Mouse (Mus musculus): ENCODE data around the gene Myo10.
A peak's percentile ranks its signal among the peaks of the same experiment; 100 is the strongest.

Gene Myo10

DNA sequence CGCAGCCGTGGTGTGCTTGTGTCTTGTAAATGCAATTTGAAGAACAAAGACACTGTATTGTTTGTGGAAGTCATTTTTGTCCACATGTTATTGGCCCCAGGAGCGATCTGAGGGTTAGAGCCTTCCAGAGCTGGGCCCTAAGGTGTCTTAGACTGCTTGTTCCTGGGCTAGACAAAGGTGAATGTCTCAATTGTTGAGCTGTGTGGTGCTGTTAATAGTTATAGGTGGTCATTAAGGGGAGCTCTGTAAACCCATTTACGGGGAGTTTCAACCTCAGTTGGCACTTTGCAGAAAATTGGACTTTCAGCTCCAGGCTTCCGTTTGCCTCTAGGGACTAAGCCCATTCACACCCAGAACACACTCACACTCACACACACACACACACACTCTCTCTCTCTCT lies 31.4 kb downstream of the Myo10 start:
- no peak for DNase-seq

DNA sequence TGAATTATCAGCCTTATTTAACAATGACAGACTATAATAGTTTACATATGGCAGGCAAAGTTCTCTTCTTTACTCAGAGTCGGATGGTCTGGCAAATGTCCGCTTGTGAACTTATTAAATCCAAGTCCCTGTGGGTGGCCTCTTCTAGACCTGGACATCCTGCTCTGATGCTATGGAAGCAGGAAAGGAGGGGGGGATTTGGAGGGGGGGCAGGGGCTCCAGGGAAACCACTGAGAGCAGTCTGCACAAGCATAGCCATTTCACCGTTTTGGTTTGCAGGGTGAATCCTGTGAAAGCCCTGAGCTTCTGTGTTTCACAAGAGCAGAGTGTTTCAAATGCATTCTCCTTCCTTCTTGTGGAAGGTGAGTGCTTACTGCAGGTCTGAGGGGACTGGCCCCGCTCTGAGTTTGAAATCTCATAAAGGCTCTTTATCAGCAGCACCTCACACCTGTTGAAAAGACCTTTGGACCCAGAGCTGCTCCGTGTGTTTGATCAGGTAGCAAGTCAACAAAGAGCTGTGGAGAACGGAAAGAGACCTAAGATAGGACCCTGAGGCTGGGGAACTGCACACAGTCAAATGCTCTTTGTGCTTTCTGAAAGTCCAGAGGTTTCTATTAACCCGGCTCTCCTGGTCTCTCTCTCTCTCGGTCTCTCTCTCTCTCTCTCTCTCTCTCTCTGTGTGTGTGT lies 40.7 kb downstream of the Myo10 start:
- no peak for DNase-seq

DNA sequence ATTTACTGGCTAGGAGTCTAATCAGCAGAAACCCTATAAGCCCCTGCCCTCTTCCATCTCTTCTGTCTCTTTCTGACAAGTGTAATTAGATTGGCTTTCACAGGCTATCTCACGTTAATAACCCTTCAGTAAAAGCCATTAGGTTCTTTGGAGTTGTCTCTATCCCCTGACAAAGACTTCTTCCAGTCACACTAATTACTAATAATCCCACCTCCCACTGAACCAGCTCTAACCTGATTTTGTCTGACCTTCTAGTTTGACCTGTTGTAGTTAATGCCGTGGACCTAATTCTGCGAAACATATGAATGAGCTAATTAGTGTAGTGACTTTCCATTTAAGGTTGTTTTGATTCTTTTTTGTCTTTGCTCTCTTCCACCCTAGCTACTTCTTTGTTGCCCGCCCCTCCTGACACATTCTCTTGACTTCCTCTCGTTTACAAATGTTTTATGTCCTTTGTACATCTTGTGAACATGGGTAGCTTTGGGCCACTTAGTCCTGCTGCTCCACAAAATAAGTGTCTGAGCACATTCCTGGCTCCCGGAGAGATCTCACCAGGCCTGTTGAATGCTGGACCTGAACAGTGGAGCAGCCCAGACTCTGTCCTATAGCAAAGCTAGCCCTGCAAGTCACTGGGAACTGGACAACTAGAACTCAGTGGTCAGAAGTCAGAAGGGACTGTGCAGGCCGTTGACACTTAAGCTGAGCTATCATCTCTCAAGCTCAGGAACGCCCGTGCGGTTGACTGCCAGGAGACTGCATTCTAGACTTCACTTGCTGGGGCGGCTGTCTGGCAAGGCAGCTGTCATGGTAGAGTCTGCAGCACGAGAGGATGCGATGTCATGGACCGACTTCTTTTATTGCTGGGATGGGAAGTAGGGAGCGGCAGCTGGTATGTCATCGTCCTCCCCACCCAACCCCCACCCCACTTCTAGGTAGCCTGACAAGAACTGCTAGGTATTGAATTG lies 47.2 kb downstream of the Myo10 start:
- DNase-seq: peak in 1 of 2 experiments; percentile 38

DNA sequence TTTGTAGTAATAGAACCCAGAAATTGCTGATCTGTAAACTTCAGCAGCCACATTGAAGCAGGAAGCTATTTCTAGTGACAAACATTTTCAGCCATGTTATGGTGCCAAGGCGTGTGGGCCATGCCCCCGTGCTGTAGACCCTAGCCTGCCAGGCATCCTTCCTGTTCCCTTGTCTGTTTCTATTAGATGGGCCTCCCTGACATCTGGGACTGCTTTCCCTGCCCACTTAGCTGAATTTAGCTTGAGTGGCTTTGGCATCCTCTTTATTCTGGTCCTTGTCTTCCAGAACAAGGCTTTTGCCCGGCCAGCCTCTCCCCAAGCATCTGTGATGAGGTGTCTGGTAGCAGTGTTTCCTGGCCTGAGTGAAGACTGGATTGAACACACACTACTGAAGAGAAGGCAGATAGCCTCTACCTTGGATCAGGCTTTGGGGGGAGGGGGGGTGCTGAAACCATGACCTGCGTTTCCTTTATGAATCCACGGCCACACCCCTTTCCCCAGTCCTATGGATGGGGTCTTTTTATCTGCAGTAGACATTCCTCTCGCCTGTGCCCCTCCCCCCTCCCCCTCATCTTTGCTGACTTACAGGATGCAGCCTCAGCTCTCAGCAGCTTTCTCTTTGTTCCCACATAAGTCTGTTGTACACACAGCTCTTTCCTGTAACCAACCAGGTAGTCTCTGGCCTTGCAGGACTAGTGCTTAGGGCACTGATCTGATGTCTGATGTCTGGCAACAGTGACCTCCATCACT lies 51.1 kb downstream of the Myo10 start:
- no peak for DNase-seq

DNA sequence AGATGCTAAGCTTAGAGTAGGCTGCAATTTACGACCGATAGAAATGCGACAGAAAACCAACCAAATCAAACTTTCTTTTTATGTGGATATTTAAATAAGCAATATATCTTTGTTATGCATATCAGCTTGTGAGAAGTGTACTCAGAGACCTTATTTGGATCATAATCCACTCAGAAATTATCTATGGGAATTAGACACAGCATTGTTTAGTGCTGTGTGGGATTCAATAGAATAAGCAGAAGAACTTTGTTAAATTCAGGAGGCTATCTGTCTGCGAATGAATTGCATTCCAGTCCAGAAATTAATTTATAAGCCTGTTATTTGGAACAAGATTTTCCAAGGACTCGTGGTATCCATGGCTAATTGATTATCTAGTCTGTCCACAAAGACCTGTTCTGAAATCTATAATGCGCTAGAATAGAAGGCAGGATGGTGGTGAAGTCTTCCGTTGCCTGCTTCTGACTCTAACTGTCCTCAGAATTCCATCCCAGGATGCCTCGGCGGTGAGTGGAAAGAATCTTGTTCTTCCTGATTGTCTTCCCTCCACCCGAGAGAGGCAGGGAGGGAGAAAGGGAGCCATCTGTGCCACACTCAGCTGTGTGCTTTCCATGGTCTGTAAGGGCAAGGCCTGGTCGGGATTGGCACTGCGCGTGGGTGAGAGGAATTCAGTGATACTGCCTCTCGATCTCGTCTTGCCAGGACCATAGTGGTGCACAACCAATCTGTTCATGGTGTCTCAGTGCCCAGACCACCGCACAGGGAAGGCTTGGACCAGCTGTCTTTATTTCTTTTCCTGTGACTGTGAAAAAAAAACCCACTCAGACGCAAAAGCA lies 52.0 kb downstream of the Myo10 start:
- no peak for DNase-seq

DNA sequence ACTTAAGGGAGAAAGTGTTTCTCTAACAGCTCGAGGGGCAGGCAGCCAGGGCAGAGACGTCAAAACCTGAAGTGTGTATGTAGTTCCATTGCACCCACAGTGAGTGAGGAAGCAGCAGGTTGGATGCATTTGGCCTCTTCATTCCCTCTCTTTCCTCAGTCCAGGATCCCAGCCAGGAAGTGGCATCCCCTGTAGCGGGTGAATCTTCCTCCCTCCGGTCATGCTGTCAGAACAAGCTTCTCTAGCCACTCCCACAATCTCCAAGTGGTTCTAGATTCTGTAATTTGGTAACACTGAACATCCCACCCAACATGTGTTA lies 52.6 kb downstream of the Myo10 start:
- DNase-seq: no peak

DNA sequence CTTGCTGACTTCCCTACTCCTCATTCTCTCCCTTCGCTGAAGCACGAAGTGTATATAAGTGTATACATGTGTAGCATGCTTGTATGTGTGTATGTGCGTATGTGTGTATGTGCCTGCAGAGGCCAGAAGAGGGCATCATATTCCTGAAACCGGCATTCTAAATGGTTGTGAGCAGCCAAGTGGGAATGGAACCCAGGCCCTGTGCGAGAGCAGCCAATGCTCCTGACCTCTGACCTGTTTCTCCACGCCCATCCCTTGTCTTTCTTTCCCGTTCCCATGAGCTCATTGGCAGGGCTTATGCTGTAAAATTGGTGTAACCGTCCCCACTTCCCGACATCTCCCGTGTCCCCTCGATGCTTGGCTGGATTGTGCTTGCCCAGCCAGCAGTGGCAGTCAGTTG lies 53.0 kb downstream of the Myo10 start:
- DNase-seq: no peak

DNA sequence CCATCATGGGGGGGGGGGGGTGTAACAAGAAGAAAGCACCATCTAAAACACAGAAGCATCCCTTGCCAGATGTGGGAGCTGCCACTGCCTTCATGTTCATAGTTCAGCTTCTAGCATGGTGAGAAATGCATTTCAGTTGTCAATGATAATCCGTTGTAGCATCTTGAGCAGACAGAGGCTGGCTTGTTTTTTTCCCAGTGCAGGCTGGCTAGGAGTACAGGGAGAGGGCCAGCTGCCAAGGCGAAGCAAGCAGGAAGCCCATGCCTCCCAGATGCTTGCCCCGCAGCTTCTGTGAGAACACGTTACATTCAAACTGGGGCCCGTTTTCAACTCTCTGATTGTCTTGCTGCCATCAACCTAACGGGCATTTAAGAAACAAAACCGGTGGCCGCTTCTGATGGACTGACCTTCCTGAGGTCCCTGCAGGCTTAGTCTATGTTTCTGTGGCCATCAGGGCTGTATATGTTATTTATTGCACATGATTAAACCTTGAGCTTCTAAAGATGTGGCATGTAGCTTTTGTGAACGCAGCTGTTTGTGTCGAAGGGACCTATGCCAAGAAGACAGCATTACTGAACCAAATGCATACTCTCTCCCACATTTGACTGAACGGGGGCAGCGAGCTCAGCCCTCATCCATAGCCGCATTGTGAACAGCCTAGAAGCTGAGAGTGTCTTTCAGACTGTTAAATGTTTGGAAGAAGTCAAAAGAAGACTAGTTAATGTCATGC lies 53.9 kb downstream of the Myo10 start:
- DNase-seq: no peak

DNA sequence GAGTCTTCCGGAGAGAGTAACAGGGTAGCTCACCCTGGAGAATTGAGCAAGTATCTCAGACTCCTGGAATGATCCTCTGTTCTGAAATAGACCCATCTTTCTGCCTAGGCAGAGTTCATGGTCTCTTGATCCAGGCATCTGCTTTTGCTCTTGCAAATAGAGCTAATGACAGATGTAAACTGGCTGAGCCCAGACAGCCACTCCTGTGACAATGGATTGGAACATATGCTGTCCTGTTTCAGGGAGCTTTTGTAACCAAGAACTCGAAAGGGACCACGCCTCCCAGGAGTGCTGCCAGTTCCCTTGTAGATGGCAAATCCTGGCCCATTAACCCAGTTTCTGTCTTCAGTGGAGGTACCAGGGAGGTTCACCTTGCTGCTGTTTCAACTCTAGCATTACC lies 56.8 kb downstream of the Myo10 start:
- no peak for DNase-seq

DNA sequence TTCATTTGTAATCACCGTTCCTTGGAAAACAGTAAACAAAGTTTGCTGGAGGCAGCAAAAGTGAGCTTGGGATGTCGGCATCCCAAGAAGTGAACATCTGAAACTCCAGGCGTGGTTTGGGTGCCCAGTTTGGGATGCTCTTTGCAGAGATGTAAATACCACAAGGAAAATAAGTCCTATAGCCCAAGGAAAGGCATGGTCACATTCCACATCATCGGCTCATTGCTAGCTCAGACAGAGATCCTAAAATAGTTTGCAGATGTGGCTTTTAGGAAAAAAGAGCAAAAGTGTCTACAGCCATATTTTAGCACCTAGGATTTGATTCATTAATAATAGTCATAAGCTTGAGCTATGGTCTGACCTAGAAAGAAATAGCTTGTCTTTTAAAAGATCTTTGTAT lies 57.3 kb downstream of the Myo10 start:
- no peak for DNase-seq

DNA sequence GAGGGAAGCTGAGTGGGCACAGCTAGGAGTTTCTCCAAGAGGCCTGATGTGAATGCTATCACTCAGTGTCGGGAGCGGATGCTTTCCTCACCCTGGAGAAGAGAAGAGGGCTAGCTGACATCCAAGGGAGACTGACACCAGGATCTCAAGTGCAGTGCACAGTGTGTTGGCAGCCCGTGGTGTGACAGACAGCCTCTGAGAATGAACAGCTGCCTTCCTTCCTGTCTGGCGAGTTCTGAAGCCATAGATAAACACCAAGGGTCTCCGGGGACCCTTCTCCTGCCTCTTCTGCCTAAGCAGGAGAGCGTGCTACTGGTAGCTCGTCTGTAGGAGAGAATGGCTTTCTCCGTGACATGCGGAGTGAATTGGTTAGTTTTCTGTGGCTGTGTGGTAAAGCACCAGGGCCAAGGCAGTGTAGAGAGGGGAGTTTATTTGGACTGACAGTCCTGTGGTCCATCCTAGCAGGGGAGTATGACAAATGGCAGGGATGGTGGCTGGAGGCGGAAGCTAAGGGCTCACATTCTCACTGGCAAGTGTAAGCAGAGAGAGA lies 58.0 kb downstream of the Myo10 start:
- no peak for DNase-seq

DNA sequence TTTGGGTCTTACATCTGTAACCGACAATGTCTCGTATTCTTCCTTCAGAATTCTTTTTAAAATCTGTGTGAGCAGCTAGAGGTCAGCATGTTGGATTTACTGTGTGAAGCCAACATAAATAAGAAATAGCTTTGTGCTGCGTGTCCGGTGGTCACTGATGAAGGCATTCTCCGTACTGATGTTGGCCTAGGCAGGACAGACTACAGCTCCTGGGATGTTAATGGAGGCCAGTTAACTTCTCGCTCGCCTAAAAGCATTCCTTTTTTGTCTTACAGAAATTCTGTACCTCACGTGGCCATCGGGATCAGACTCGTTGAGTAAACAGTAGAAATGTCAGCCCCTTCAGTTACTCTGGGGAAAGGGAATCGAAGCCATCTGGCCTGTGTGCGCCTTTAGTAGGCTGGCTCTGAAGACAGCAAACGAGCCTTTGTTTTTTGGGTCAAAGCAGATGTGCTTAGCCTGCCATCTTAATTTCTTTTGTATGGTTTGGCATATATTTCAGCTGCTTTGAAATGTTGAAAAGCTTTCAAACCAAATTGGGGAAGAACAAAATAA lies 60.7 kb downstream of the Myo10 start:
- no peak for DNase-seq

DNA sequence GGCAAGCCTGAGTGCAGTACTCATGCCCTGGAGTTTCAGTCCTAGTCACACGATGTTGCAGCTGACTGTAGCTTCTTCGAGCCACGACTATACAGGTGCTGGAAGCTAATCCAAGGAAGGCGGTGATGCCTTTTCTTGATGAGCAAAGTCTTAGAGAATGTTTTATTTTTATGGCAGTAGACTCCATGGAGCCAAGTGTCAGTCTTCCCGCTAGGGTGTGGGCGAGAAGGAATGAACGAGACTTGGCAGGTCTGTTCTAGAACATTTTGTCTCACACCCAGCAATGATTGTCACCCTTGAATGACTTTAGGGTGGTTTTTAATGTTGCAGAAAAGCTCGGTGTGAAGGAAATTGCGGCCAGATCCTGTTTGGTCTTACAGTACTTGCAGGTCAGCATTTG lies 62.9 kb downstream of the Myo10 start:
- no peak for DNase-seq

DNA sequence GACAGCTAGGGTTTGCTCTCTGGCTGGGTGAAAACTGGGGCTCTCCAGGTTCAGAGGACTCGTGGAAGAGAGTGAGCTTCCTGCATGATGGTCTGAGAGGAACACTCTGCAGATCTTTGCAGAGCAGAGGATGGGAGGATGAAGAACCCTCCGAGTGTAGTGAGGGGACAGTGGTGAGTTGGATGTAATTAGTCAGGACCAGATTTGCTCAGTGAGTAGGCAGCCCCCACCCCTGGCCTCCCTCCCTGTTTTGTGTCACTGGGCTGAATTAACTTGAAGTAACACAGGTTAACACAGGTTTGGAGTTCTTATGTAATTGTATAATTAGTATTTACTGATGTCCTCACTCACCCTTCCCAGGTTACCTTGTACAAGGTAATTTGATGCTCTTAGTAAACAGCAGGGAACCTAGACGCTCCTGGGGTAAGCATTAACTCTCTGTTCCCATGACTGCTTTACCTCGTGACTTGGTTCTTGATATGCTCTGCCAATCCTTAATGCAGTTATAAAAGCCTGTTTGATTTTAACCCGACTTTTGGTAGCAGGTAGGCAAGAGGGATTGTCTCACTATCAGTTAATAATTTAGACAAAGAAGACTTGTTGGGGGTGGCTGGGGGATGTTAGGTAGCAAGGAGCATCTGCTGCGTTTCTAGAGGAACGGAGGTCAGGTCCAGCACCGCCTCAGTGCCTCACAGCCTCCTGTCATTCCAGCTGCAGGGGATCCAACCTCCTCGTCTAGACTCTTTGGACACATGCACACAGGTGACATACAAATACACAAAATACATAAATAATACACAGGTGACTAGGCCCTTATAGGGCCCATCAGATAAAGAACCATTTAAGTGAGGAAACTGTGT lies 66.3 kb downstream of the Myo10 start:
- DNase-seq: peak in 1 of 2 experiments; percentile 43

DNA sequence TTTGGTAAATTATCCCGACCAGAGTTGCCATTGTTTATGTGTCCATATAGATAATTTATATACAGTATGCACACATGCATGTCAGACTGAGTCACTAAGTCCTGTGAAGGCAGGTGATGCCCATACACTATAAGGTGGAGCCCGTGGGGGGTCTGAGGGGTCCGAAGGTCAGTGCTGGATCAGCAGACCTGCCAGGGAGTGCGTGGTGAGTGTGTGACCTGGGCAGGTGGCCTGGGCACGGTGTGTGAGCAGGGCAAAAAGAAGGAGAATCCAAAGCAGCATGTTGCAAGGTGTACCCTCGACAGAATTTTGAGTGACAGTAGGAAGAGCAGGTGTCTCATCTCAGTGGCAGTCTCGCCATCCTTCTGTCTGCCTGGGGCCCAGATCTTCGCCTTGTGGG lies 67.2 kb downstream of the Myo10 start:
- peak in 1 of 2 experiments; percentile 63 for DNase-seq

DNA sequence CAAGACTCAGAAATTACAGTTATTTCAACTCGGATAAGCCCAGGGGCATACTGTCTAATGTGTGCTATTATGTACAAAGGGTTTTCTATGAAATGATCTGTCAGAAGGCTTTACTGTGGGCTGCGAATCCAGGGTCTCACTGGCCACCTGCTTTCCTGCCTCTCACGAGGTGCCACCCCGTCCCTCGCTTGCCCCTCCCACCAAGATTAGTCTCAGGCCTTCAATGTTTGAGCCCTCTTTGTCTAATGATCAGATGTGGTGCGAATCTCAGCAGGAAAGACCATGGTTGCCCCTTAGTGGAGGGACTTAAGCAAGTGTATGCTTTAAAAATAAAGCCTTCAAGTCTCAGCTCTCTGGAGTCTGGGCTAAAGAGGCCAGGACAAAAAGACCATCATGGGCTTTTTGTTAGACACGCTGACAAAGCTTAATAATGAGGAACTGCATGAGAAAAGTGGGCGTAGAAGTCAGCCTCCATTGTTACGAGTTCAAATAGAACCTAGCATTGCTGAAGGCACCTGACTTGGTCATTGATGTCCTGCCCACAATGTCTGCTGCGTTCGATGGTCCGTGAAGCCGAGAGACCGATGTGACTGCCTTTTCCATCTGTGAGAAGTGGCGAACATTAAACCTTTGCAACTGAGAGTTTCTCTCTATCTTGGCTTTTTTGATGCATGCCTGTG lies 67.9 kb downstream of the Myo10 start:
- DNase-seq: no peak

DNA sequence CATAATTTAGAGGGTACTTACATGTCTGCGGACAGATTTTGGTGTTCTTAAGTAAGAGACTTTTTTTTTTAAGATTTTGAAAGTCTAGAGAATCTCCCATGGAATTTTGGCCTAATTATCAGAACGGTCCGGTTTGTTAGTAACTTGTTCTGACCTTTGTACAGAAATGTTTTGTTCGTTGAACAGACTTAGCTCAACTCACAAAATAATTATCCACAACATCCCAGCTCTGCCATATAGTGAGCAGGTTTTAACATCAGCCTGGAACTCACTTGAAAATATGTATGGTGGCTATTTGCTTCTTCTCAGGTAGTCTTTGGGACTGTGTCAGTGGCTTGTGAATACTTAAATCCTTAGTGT lies 68.4 kb downstream of the Myo10 start:
- no peak for DNase-seq

DNA sequence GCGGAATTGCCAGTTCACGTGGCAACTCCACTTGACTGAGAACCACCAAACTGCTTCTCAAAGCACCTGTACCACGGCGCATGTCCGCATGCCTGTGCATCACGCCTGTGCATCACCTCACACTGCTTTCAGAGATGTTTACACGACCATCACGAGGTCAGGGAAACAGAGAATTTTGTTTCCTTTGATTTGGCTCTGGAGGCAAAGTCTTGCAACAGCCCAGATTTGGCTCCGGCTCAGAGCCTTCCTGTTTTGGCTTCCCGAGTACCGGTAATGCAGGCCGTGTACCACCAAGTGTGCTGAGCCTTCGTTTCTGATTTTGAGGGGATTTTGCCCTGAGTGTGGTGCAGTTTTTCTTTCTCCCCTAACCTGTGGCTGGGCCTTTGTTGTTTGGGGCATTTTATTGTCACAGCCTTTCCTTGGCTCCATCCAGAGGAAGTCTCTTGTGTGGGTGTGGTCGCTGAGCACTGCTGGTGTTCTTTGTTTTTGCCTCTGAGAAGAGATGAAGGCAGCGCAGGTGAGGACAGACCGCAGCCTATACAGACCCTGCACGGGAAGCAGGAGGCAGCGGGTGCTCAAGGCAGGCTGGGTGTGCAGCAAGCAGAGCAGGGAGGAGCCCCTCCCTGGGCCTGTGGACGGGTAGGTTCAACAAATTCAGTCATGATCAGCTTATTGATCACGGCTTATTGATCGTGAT lies 70.1 kb downstream of the Myo10 start:
- no peak for DNase-seq

DNA sequence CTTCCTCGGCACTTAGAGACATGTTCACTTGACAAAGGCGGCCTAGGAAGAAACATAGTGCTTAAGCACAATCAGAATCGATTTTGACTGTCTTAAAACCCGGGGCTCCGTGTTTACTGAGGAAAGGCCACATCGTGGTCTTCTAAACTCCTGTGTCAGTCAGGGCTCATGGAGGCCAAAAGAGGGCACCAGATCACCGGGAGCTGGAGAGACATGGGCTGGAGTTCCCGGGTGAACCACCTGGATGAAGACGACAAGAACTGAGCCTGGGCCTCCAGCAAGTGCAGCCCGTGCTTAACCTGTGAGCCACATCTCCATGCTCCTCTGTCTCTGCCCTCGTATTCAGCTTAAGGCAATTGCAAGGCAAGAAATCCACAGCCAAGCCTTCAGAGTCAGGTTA lies 71.4 kb downstream of the Myo10 start:
- DNase-seq: no peak
